Mouse (Mus musculus) CD8-positive naive resting alpha-beta T cell, adult 57 days (primary cell): ENCODE results near the gene C1qtnf1. TPM values are rescaled to one million over a fixed set of nuclear protein-coding genes. Genes with fewer than 3 reads are reported as not detected.

Source experiments
- total RNA-seq: library from RNA; stranded (reverse); gene quantifications from one replicate; pipeline ENCODE4 v1.2.4, GENCODE M21; 2023

Gene C1qtnf1
- total RNA-seq, result not detected

GRCm38 (mm10) chr11:118427986-118428385, at the start of gene C1qtnf1:
C1qtnf1 (plus strand) TSS chr11:118428203.

GRCm38 (mm10) chr11:118401760-118402280, 26.2 kb upstream of the C1qtnf1 start, which contains the start of gene Lgals3bp:
Lgals3bp (minus strand) TSS chr11:118402092.

GRCm38 (mm10) chr11:118418834-118419504, 9.0 kb upstream of the C1qtnf1 start, which contains the start of gene Cant1:
Cant1 (minus strand) TSS chr11:118419086.

GRCm38 (mm10) chr11:118476396-118477373, 48.7 kb downstream of the C1qtnf1 start, which contains the start of gene Engase:
Engase (plus strand) TSS chr11:118476829.

Other genes starting within 250 kb of the C1qtnf1 start
- 194 TPM for gene Cyth1, start 179.6 kb upstream of the C1qtnf1 start, total RNA-seq
- gene Usp36, start 138.0 kb upstream of the C1qtnf1 start, total RNA-seq, result 75.9 TPM
- gene Cep295nl, start 85.7 kb upstream of the C1qtnf1 start, total RNA-seq, result 13.9 TPM
- gene Timp2, start 72.5 kb upstream of the C1qtnf1 start, total RNA-seq, result 75.7 TPM
- 102 TPM for gene Lgals3bp, start 26.1 kb upstream of the C1qtnf1 start, total RNA-seq
- gene Cant1, start 9.1 kb upstream of the C1qtnf1 start, total RNA-seq, result 45.3 TPM
- 15.1 TPM for gene Engase, start 48.6 kb downstream of the C1qtnf1 start, total RNA-seq